Mouse (Mus musculus) liver, embryonic 11.5 days (tissue): ENCODE measurements at regions not wholly inside any gene's neighbourhood (a gene's known extent, or its start where the extent isn't known, plus 50 kb on each side); places are given as distances from the start of the nearest gene placed in this dataset.
A peak's percentile ranks its signal among the peaks of the same experiment; 100 is the strongest.

ENCODE experiments used
- ATAC-seq: fragments of 200-750 bp; cut with Nextera tagmentation; replicated peaks from 2 replicates; pipeline ENCODE4 v1.8.0; 2017; ENCODE audit warnings: moderate number of reproducible peaks, mild to moderate bottlenecking, moderate TSS enrichment, moderate library complexity; ENCODE audit not compliant: low FRiP score
- DNase-seq: peaks from one replicate; pipeline ENCODE4 v3.0.0-alpha.2; 2017; ENCODE audit warnings: low spot score
- H3K27ac ChIP-seq: fragments of 300-500 bp; sonication (generic); 2 replicates; pipeline ENCODE4 v1.5.1; 2014; ENCODE audit warnings: mild to moderate bottlenecking, low read depth, low read length, control low read depth
- H3K27me3 ChIP-seq: fragments of 300-500 bp; sonication (generic); replicated peaks from 2 replicates; pipeline ENCODE4 v1.6.1; 2014; ENCODE audit warnings: low read length, mixed read lengths; ENCODE audit not compliant: control insufficient read depth, insufficient read depth
- H3K36me3 ChIP-seq: fragments of 300-500 bp; sonication (generic); 2 replicates; pipeline ENCODE4 v1.6.1; 2014; ENCODE audit warnings: mild to moderate bottlenecking, low read length, moderate library complexity, mixed read lengths; ENCODE audit not compliant: control insufficient read depth, insufficient read depth
- H3K4me1 ChIP-seq: fragments of 300-500 bp; sonication (generic); replicated peaks from 2 replicates; pipeline ENCODE4 v1.6.1; 2014; ENCODE audit warnings: low read length, mixed read lengths; ENCODE audit not compliant: control insufficient read depth, insufficient read depth
- H3K4me2 ChIP-seq: fragments of 300-500 bp; sonication (generic); 2 replicates; pipeline ENCODE4 v1.6.1; 2014; ENCODE audit warnings: mild to moderate bottlenecking, control low read depth, moderate library complexity
- H3K4me3 ChIP-seq: fragments of 300-500 bp; sonication (generic); 2 replicates; pipeline ENCODE4 v1.5.1; 2014; ENCODE audit warnings: low read depth, low read length, control low read depth
- H3K9ac ChIP-seq: fragments of 300-500 bp; sonication (generic); 2 replicates; pipeline ENCODE4 v1.6.1; 2014; ENCODE audit warnings: low read depth, low read length, control low read depth
- H3K9me3 ChIP-seq: fragments of 300-500 bp; sonication (generic); 2 replicates; pipeline ENCODE4 v1.6.1; 2016; ENCODE audit warnings: low read length, inconsistent platforms, mixed read lengths; ENCODE audit not compliant: control insufficient read depth
- WGBS: fragments of 180-500 bp; shearing (Covaris S2); extraction: QIAGEN DNeasy Blood & Tissue Kit; methylation state at CpG from one replicate; pipeline ENCODE4 v1.1.7; 2014; 5-methylcytosine and 5-hydroxymethylcytosine counted together

- Histone ChIP-seq H3K36me3 (no peaks in the 10 kb centered on the region), H3K27me3 (no peaks in the 10 kb centered on the region), H3K4me1 (no peaks in the 10 kb centered on the region; the same call in 1 of the 2 replicates), H3K9me3 (no peaks in the 10 kb centered on the region), H3K27ac (no peak overlapping the region), H3K4me2 (no peak overlapping the region), H3K4me3 (no peak overlapping the region), H3K9ac (no peak overlapping the region)
- 82% methylated on average over 19 of the region's 19 CpGs for WGBS
- ATAC-seq = no peak
- DNase-seq = no peak
These were observed 59.6 kb upstream of the Otos start for GRCm38 (mm10) chr1:92707917-92708897.

GRCm38 (mm10) chr1:92707441-92707840 lies 58.8 kb upstream of the Otos start:
- no peaks in the 10 kb centered on the region for H3K27me3 ChIP-seq
- WGBS = 70% methylated on average over 2 of the region's 2 CpGs
- H3K36me3 ChIP-seq = no peaks in the 10 kb centered on the region
- ATAC-seq = no peak
- no peak overlapping the region for H3K4me3 ChIP-seq
- no peak overlapping the region for H3K4me2 ChIP-seq
- no peaks in the 10 kb centered on the region; the same call in 1 of the 2 replicates for H3K4me1 ChIP-seq
- H3K9me3 ChIP-seq = no peaks in the 10 kb centered on the region
- H3K27ac ChIP-seq = no peak overlapping the region
- no peak for DNase-seq
- no peak overlapping the region for H3K9ac ChIP-seq

- H3K4me3 ChIP-seq = no peak overlapping the region
- no peak for ATAC-seq
- DNase-seq = no peak
- no peak overlapping the region for H3K4me2 ChIP-seq
- no peaks in the 10 kb centered on the region for H3K27me3 ChIP-seq
- H3K4me1 ChIP-seq = peaks cover 1% of the 10 kb centered on the region
- no peaks in the 10 kb centered on the region for H3K9me3 ChIP-seq
- no peak overlapping the region for H3K27ac ChIP-seq
- 81% methylated on average over 12 of the region's 12 CpGs for WGBS
- no peaks in the 10 kb centered on the region for H3K36me3 ChIP-seq
- H3K9ac ChIP-seq = no peak overlapping the region
These were observed 55.3 kb upstream of the Otos start for GRCm38 (mm10) chr1:92703903-92704302.

GRCm38 (mm10) chr1:92703270-92703669 lies 54.6 kb upstream of the Otos start:
- Histone ChIP-seq H3K36me3 (no peaks in the 10 kb centered on the region), H3K27ac (no peak overlapping the region), H3K9me3 (no peaks in the 10 kb centered on the region), H3K4me3 (no peak overlapping the region), H3K27me3 (no peaks in the 10 kb centered on the region), H3K9ac (no peak overlapping the region), H3K4me2 (no peak overlapping the region), H3K4me1 (peaks cover 3% of the 10 kb centered on the region)
- no peak for DNase-seq
- WGBS = 72% methylated on average over 3 of the region's 3 CpGs
- no peak for ATAC-seq

DNA sequence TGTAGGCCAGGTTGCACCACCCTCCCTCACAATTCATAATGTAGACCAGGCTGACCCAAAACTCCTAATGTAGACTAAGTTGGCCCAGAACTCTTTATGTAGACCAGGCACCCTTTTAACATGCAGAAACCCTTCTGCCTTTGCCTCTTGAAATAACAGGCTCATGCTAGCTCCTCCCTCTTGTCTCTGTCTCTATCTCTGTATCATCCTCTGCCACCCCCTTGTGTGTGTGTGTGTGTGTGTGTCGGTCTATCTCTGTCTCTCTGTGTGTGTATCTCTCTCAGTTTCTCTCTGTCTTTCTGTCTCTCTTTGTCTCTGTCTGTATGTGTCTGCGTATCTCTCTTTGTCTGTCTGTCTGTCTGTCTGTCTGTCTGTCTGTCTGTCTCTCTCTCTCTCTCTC lies 51.5 kb upstream of the Otos start:
- H3K27me3 ChIP-seq = no peaks in the 10 kb centered on the region
- no peak for ATAC-seq
- no peak overlapping the region for H3K4me3 ChIP-seq
- 78% methylated on average over 2 of the region's 2 CpGs for WGBS
- H3K9me3 ChIP-seq = no peaks in the 10 kb centered on the region
- H3K36me3 ChIP-seq = no peaks in the 10 kb centered on the region
- H3K4me2 ChIP-seq = no peak overlapping the region
- DNase-seq = no peak
- H3K9ac ChIP-seq = no peak overlapping the region
- no peak overlapping the region for H3K27ac ChIP-seq
- peaks cover 3% of the 10 kb centered on the region for H3K4me1 ChIP-seq

DNA sequence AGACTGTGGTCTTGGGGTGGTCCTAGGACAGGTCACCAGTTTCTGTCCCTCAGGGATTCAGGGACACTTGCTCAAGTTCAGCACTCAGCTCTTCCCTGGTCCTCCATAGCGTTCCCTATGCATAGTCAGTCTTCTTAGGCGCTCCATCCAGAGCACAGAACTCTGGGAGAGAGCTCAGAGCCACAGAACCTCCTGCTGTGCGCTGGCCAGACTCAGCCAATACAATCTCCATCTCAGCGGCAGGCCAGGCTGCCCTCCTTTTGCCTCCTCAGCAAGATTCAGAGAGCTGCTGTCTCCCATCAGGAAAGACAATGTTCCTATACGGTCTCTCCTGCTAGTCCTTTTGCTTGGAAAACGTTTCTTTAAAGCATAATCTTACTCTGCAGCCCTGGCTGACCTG lies 51.1 kb upstream of the Otos start:
- 21% methylated on average over 6 of the region's 6 CpGs for WGBS
- Histone ChIP-seq H3K4me2 (no peak overlapping the region), H3K9me3 (no peaks in the 10 kb centered on the region), H3K4me3 (no peak overlapping the region), H3K27me3 (no peaks in the 10 kb centered on the region), H3K36me3 (no peaks in the 10 kb centered on the region), H3K9ac (no peak overlapping the region), H3K27ac (no peak overlapping the region), H3K4me1 (peaks cover 3% of the 10 kb centered on the region)
- ATAC-seq (no peak), DNase-seq (no peak)

DNA sequence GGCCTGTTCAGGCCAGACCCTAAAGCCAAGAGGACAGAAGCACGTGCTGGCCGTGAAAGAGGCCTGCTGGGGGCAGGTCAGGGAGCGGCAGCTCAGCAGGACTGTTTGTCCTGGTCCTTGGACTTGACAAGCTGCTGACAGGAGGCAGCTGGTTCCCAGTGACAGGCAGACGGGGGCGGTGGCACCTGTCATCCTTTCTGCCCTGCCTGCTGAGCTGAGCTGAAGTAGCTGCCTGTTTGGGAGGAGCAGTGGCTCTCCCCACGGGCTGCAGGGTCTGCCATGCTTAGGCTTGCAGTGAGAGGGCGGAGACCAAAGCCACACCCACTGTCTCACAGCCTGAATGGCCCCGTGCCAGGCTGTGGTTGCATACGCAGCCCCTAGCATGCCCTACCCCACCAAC lies 50.4 kb upstream of the Otos start:
- Histone ChIP-seq H3K36me3 (no peaks in the 10 kb centered on the region), H3K27me3 (no peaks in the 10 kb centered on the region), H3K4me3 (no peak overlapping the region), H3K9me3 (no peaks in the 10 kb centered on the region), H3K9ac (no peak overlapping the region), H3K4me1 (peaks cover 3% of the 10 kb centered on the region), H3K27ac (no peak overlapping the region), H3K4me2 (no peak overlapping the region)
- WGBS = 7% methylated on average over 9 of the region's 9 CpGs
- ATAC-seq (0 out of 2 replicates have a peak, but pooled peaks have one; percentile 29), DNase-seq (no peak)

DNA sequence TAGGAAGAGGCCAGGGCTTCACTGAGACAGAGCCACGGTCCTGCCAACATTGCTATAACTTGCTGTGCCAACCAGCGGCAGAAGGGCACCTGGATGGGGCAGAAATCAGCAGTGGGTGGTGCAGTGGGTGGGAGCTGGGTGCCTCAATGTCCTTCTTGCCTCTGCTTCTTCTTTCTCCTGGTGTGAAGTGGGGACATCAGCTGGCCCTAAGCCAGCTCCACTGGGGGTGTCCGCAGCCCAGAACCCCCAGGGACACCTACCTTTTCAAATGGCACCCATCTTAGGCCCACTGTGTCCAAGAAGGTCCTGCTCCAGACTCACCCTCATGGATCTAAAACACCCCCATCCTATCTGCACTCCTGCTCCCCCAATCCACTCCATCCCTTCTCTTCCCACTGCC lies 49.9 kb upstream of the Otos start:
- ATAC-seq = no peak

More for the DNA sequence above, 49.9 kb upstream of the Otos start:
- Histone ChIP-seq H3K27ac (no peak overlapping the region), H3K27me3 (no peaks in the 10 kb centered on the region), H3K9ac (no peak overlapping the region), H3K9me3 (no peaks in the 10 kb centered on the region), H3K4me2 (no peak overlapping the region), H3K4me3 (no peak overlapping the region), H3K36me3 (no peaks in the 10 kb centered on the region), H3K4me1 (peaks cover 3% of the 10 kb centered on the region)
- 86% methylated on average over 3 of the region's 3 CpGs for WGBS
- DNase-seq = no peak
